Mouse (Mus musculus): Measurements from ENCODE around the gene Gga3. TPM values are rescaled to one million over a fixed set of nuclear protein-coding genes. Genes with fewer than 3 reads are reported as not detected.
A peak's percentile ranks its signal among the peaks of the same experiment; 100 is the strongest.

Gga3 gene
- polyA plus RNA-seq, 1 experiment from 2014 or later: 20.9 TPM

GRCm38 (mm10) chr11:115604304-115604696 is 449 bp upstream of the Gga3 start:
- Histone ChIP-seq H3K4me1 (peaks cover 32% of the 10 kb centered on the region), H3K4me2 (replicated peaks) (peak overlapping the region; percentile 97), H3K9ac (peak overlapping the region; percentile 97), H3K27ac (peak overlapping the region; percentile 83), H3K4me3 (peak overlapping the region; percentile 98), H3K9me3 (no peaks in the 10 kb centered on the region), H3K27me3 (no peaks in the 10 kb centered on the region), H3K36me3 (peaks cover 58% of the 10 kb centered on the region)
- peak; percentile 30 for ATAC-seq (ENCODE audit: low FRiP score, low read depth)
- under 1% methylated on average over 26 of the region's 26 CpGs for WGBS

GRCm38 (mm10) chr11:115603128-115603475 is 749 bp downstream of the Gga3 start:
- peak overlapping the region; percentile 83 for H3K27ac ChIP-seq
- H3K9me3 ChIP-seq: no peaks in the 10 kb centered on the region
- ATAC-seq (ENCODE audit: low FRiP score, low read depth): no peak; the same call in 1 of the 2 replicates
- H3K36me3 ChIP-seq: peaks cover 50% of the 10 kb centered on the region
- WGBS: 2% methylated on average over 15 of the region's 15 CpGs
- H3K9ac ChIP-seq: peak overlapping the region; percentile 97
- peaks cover 32% of the 10 kb centered on the region for H3K4me1 ChIP-seq
- H3K27me3 ChIP-seq: no peaks in the 10 kb centered on the region
- H3K4me2 ChIP-seq (replicated peaks): peak overlapping the region; percentile 97
- peak overlapping the region; percentile 98 for H3K4me3 ChIP-seq

- H3K4me1 ChIP-seq: peaks cover 32% of the 10 kb centered on the region
- no peak for ATAC-seq (ENCODE audit: low FRiP score, low read depth)
- H3K4me3 ChIP-seq: no peak overlapping the region
- H3K36me3 ChIP-seq: peaks cover 49% of the 10 kb centered on the region
- H3K9me3 ChIP-seq: no peaks in the 10 kb centered on the region
- no peak overlapping the region; the same call in 1 of the 2 replicates for H3K9ac ChIP-seq
- no peak overlapping the region for H3K27ac ChIP-seq
- no peaks in the 10 kb centered on the region for H3K27me3 ChIP-seq
- no peak overlapping the region for H3K4me2 ChIP-seq (replicated peaks)
- 86% methylated on average over 4 of the region's 4 CpGs for WGBS
Observed at GRCm38 (mm10) chr11:115601174-115601573, 2.7 kb downstream of the Gga3 start.

- WGBS: 93% methylated on average over 15 of the region's 15 CpGs
- peaks cover 32% of the 10 kb centered on the region for H3K4me1 ChIP-seq
- no peak for ATAC-seq (ENCODE audit: low FRiP score, low read depth)
Observed at GRCm38 (mm10) chr11:115600743-115601142, 3.1 kb downstream of the Gga3 start.

GRCm38 (mm10) chr11:115599722-115600121 is 4.1 kb downstream of the Gga3 start:
- Histone ChIP-seq H3K4me3 (no peak overlapping the region), H3K9ac (no peak overlapping the region), H3K27me3 (no peaks in the 10 kb centered on the region), H3K36me3 (peaks cover 54% of the 10 kb centered on the region), H3K9me3 (no peaks in the 10 kb centered on the region), H3K4me1 (peaks cover 21% of the 10 kb centered on the region), H3K4me2 (replicated peaks) (no peak overlapping the region), H3K27ac (no peak overlapping the region)
- 94% methylated on average over 7 of the region's 7 CpGs for WGBS
- no peak for ATAC-seq (ENCODE audit: low FRiP score, low read depth)

More at GRCm38 (mm10) chr11:115600743-115601142, 3.1 kb downstream of the Gga3 start:
- H3K9ac ChIP-seq: no peak overlapping the region; the same call in 1 of the 2 replicates
- H3K4me2 ChIP-seq (replicated peaks): no peak overlapping the region
- no peaks in the 10 kb centered on the region for H3K27me3 ChIP-seq
- H3K9me3 ChIP-seq: no peaks in the 10 kb centered on the region
- H3K27ac ChIP-seq: no peak overlapping the region
- H3K36me3 ChIP-seq: peaks cover 49% of the 10 kb centered on the region
- no peak overlapping the region for H3K4me3 ChIP-seq

- Histone ChIP-seq H3K4me1 (peaks cover 18% of the 10 kb centered on the region), H3K9me3 (no peaks in the 10 kb centered on the region), H3K27ac (no peak overlapping the region), H3K36me3 (peaks cover 68% of the 10 kb centered on the region), H3K4me3 (no peak overlapping the region), H3K27me3 (no peaks in the 10 kb centered on the region), H3K4me2 (replicated peaks) (no peak overlapping the region), H3K9ac (no peak overlapping the region)
- 93% methylated on average over 4 of the region's 4 CpGs for WGBS
- ATAC-seq (ENCODE audit: low FRiP score, low read depth): no peak
Observed at GRCm38 (mm10) chr11:115598309-115598708, 5.5 kb downstream of the Gga3 start.

- Histone ChIP-seq H3K36me3 (peaks cover 82% of the 10 kb centered on the region), H3K27ac (no peak overlapping the region), H3K9ac (no peak overlapping the region), H3K4me1 (no peaks in the 10 kb centered on the region), H3K27me3 (no peaks in the 10 kb centered on the region), H3K9me3 (no peaks in the 10 kb centered on the region), H3K4me3 (no peak overlapping the region), H3K4me2 (replicated peaks) (no peak overlapping the region)
- 92% methylated on average over 3 of the region's 3 CpGs for WGBS
- no peak for ATAC-seq (ENCODE audit: low FRiP score, low read depth)
Observed at GRCm38 (mm10) chr11:115595209-115595608, 8.6 kb downstream of the Gga3 start.

- H3K9me3 ChIP-seq: no peaks in the 10 kb centered on the region
- H3K36me3 ChIP-seq: peaks cover 95% of the 10 kb centered on the region
- H3K4me1 ChIP-seq: no peaks in the 10 kb centered on the region
- H3K9ac ChIP-seq: no peak overlapping the region
- no peak overlapping the region for H3K4me2 ChIP-seq (replicated peaks)
- ATAC-seq (ENCODE audit: low FRiP score, low read depth): no peak
- no peak overlapping the region for H3K27ac ChIP-seq
- H3K4me3 ChIP-seq: no peak overlapping the region
- WGBS: 85% methylated on average over 2 of the region's 2 CpGs
- no peaks in the 10 kb centered on the region for H3K27me3 ChIP-seq
Observed at GRCm38 (mm10) chr11:115590526-115591075, 13.2 kb downstream of the Gga3 start.

GRCm38 (mm10) chr11:115587984-115588383 is 15.9 kb downstream of the Gga3 start:
- Histone ChIP-seq H3K4me1 (no peaks in the 10 kb centered on the region), H3K9me3 (no peaks in the 10 kb centered on the region), H3K27me3 (no peaks in the 10 kb centered on the region), H3K36me3 (peaks cover 96% of the 10 kb centered on the region), H3K4me3 (no peak overlapping the region), H3K27ac (no peak overlapping the region), H3K4me2 (replicated peaks) (no peak overlapping the region), H3K9ac (no peak overlapping the region)
- 84% methylated on average over 9 of the region's 9 CpGs for WGBS
- no peak for ATAC-seq (ENCODE audit: low FRiP score, low read depth)

GRCm38 (mm10) chr11:115586403-115586802 is 17.4 kb downstream of the Gga3 start:
- Histone ChIP-seq H3K36me3 (peaks cover 96% of the 10 kb centered on the region), H3K4me1 (no peaks in the 10 kb centered on the region), H3K4me3 (no peak overlapping the region), H3K27ac (no peak overlapping the region), H3K4me2 (replicated peaks) (no peak overlapping the region), H3K9me3 (no peaks in the 10 kb centered on the region), H3K9ac (no peak overlapping the region), H3K27me3 (no peaks in the 10 kb centered on the region)
- ATAC-seq (ENCODE audit: low FRiP score, low read depth): no peak
- 90% methylated on average over 9 of the region's 9 CpGs for WGBS

GRCm38 (mm10) chr11:115585573-115586100 is 18.2 kb downstream of the Gga3 start:
- H3K4me3 ChIP-seq: no peak overlapping the region
- no peak for ATAC-seq (ENCODE audit: low FRiP score, low read depth)
- 88% methylated on average over 7 of the region's 7 CpGs for WGBS

GRCm38 (mm10) chr11:115584376-115585073 is 19.3 kb downstream of the Gga3 start:
- H3K9ac ChIP-seq: no peak overlapping the region
- H3K4me3 ChIP-seq: no peak overlapping the region
- no peak for ATAC-seq (ENCODE audit: low FRiP score, low read depth)
- no peaks in the 10 kb centered on the region for H3K9me3 ChIP-seq
- H3K4me1 ChIP-seq: no peaks in the 10 kb centered on the region
- H3K27me3 ChIP-seq: no peaks in the 10 kb centered on the region
- 84% methylated on average over 10 of the region's 10 CpGs for WGBS
- H3K36me3 ChIP-seq: peaks cover 96% of the 10 kb centered on the region
- no peak overlapping the region for H3K27ac ChIP-seq
- H3K4me2 ChIP-seq (replicated peaks): no peak overlapping the region

More at GRCm38 (mm10) chr11:115585573-115586100, 18.2 kb downstream of the Gga3 start:
- Histone ChIP-seq H3K9me3 (no peaks in the 10 kb centered on the region), H3K4me2 (replicated peaks) (no peak overlapping the region), H3K27me3 (no peaks in the 10 kb centered on the region), H3K27ac (no peak overlapping the region), H3K4me1 (no peaks in the 10 kb centered on the region), H3K36me3 (peaks cover 96% of the 10 kb centered on the region), H3K9ac (no peak overlapping the region)

All from limb, embryonic 13.5 days (tissue).